Mouse (Mus musculus): ENCODE data around the gene Dqx1. TPM values are rescaled to one million over a fixed set of nuclear protein-coding genes. Genes with fewer than 3 reads are reported as not detected.
A peak's percentile ranks its signal among the peaks of the same experiment; 100 is the strongest.

Dqx1 gene
- polyA plus RNA-seq, 1 experiment from 2014 or later: 4.0 TPM

DNA sequence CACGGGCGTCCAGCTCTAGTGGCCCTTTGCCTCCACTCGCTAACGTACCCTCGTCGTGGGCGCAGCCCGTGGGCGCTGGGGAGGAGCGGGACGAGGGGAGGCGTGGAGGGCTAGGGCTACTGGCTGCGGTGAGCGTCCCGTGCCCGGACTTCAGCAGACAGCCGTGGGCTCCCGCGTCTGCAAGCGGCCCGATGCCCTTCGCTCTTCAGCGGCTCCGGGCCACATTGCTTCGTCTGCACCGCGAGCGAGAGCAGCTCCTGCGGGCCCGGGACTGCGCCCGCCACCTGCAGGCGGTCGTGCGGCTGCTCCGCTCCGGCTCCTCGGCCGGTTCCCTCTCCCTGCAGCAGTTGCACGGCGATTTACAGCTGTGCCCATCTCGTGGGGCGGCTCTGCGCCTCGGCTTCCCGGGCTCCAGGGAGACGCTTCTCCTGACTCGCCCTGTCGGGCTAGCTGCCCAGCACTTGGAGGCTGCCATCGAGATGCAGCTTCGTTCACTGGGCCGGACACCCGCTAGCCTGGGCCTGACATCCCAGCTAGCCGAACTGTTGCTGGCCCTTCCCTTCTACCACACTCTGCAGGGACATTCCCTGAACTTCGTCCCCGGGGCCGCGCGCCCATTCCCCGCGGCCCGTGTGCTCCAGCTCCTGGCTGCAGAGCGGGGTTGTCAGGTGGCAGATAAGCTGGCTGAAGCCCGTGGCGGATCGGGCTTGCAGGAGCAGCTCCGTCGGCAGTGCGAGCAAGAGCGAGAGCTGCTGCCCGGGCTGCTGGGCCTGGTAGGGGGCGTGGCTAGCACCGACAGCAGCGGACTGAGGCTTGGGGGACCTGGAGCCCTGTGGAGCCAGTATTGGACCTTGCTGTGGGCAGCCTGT is 44.3 kb downstream of the Dqx1 start:
- peaks cover 27% of the 10 kb centered on the region for H3K4me1 ChIP-seq
- no peaks in the 10 kb centered on the region for H3K27me3 ChIP-seq
- no peaks in the 10 kb centered on the region for H3K9me3 ChIP-seq (replicated peaks)
- peak overlapping the region; percentile 80 for H3K4me3 ChIP-seq (replicated peaks)
- ATAC-seq (replicated peaks; ENCODE audit: low FRiP score): peak; percentile 89
- H3K4me2 ChIP-seq: peak overlapping the region; percentile 97
- peak overlapping the region; percentile 79 for H3K9ac ChIP-seq
- H3K27ac ChIP-seq: peak overlapping the region; percentile 89
- H3K36me3 ChIP-seq: peaks cover 15% of the 10 kb centered on the region
- under 1% methylated on average over 73 of the region's 74 CpGs for WGBS

DNA sequence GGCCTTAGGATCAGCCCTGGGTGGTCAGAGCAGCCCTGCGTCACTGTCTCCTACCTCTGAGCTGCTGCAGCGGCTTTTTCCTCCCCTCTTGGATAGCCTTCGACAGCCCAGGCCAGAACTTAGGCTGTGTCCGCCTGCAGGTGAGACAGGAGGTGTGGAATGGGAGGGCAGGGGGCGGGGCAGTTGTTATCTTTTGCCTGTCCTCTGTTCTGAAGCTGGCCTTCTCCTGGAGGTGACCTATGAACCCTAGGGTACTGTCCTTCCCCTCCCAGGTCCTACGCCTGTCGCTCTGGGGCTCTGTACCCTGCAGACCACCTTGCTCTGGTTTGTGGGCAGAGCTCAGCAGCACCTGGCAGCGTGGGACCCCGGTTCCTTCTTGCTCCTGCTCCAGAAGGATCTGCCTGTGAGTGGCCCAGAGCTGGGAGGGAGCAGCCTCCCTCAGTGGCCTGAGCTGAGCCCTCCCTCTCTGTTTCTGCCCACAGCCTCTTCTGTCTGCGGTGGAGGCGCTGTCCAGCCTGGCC is 45.5 kb downstream of the Dqx1 start:
- H3K4me2 ChIP-seq: peak overlapping the region; percentile 97
- H3K27me3 ChIP-seq: no peaks in the 10 kb centered on the region
- no peaks in the 10 kb centered on the region for H3K9me3 ChIP-seq (replicated peaks)
- H3K4me1 ChIP-seq: peaks cover 36% of the 10 kb centered on the region
- 57% methylated on average over 11 of the region's 11 CpGs for WGBS
- ATAC-seq (replicated peaks; ENCODE audit: low FRiP score): no peak
- H3K36me3 ChIP-seq: peaks cover 21% of the 10 kb centered on the region
- 0 out of 2 replicates have a peak overlapping the region, but pooled peaks have one; percentile 79 for H3K9ac ChIP-seq
- H3K27ac ChIP-seq: no peak overlapping the region
- 0 out of 2 replicates have a peak overlapping the region, but pooled peaks have one; percentile 80 for H3K4me3 ChIP-seq (replicated peaks)

DNA sequence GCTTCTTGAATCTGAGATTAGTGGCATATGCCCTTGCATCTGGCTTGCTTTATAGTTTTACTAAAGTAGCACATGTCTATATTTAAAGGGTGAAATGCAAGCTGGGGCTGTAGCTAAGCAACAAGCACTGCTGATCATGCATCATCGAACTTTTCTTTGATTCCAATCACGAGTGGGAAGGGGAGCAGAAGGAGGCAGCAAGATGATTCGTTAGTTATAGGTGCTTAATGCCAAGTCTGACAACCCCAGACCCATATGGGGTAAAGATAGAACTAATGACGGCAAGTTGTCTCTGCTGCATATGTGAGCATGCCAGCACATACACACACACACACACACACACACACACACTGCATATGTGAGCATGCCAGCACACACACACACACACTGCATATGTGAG is 46.5 kb downstream of the Dqx1 start:
- no peak overlapping the region for H3K27ac ChIP-seq
- peaks cover 37% of the 10 kb centered on the region for H3K4me1 ChIP-seq
- H3K4me2 ChIP-seq: no peak overlapping the region
- H3K36me3 ChIP-seq: peaks cover 21% of the 10 kb centered on the region
- no peak for ATAC-seq (replicated peaks; ENCODE audit: low FRiP score)
- H3K27me3 ChIP-seq: no peaks in the 10 kb centered on the region
- H3K4me3 ChIP-seq (replicated peaks): no peak overlapping the region
- H3K9ac ChIP-seq: no peak overlapping the region
- WGBS: 76% methylated on average over 4 of the region's 4 CpGs
- no peaks in the 10 kb centered on the region for H3K9me3 ChIP-seq (replicated peaks)

DNA sequence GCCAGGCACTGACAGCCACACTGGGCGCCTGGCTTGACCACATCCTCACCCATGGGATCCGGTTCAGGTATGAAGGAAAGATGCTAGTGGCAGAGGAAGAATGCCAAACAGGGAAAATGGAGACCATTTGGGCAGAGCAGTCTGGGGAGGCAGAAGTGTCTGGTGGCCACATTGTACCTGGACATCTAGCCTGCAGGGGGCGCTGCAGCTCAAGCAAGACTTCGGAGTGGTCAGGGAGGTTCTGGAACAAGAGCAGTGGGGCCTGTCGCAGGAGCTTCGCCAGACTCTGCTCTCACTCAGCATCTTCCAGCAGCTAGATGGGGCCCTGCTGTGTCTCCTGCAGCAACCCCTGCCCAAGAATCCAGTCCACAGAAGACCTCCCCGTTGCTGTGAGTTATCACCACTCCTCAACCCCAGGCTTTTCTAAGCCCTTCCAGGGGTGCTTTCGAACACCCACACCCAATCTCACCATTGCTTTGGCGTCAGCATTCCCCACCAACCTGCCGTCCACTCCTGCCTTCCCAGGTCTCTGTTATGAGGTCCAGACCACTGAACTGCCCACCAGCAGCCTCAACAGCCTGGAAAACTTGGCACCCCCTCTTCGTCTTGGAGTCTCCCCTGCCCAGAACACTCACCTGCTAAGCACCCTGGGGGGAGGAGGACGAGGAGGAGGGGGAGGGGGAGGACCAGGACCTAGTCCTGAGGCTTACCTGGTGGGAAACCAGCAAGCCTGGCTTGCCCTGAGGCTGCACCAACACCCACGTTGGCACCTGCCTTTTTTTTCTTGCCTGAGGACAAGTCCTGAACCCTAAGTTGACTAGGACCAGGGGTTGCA is 50.1 kb downstream of the Dqx1 start:
- WGBS: 37% methylated on average over 13 of the region's 13 CpGs
- Histone ChIP-seq H3K4me3 (replicated peaks) (peak overlapping the region; percentile 76; the same call in 1 of the 2 replicates), H3K9me3 (replicated peaks) (no peaks in the 10 kb centered on the region), H3K36me3 (peaks cover 31% of the 10 kb centered on the region), H3K4me1 (peaks cover 34% of the 10 kb centered on the region), H3K27me3 (no peaks in the 10 kb centered on the region), H3K9ac (peak overlapping the region; percentile 90; the same call in 1 of the 2 replicates), H3K27ac (0 out of 2 replicates have a peak overlapping the region, but pooled peaks have one; percentile 89), H3K4me2 (peak overlapping the region; percentile 88)
- ATAC-seq (replicated peaks; ENCODE audit: low FRiP score): 0 out of 2 replicates have a peak, but pooled peaks have one; percentile 30

DNA sequence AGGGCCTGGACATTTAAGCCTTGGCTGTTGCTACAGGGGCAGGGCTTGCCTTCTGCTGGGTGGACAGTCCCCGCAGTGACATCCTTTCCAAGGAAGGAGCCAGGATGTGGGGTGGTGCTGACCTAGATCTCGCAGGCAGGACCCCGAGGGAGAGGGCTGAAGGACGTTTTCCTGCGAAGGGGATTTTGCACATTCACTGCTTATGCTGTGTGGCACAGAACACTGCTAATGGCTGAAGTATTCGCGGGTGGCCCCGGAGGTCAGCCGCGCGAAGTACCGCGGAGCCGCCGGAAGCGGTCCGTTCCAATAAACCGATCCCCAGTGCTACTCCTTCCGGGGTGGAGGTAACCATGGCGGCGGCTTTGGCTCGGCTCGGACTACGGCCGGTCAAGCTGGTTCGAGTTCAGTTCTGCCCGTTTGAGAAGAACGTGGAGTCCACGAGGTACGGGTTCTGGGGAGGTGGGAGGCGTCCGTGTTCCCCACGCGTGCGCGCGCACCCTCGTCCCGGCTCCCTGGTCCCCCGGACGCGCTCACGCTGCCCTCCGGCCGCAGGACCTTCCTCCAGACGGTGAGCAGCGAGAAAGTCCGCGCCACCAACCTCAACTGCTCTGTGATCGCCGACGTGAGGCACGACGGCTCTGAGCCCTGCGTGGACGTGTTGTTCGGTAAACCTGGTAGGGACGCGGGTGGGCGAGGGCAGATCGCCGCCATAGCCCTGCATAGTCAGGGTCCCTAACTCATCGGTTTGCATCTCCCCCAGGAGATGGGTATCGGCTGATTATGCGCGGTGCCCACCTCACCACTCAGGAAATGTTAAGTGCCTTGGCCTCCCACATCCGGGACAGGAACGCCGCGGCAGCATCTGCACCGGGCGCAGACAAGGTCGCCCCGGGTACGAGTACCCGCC is 51.4 kb downstream of the Dqx1 start, which contains the start of gene Mrpl53:
Gene Mrpl53 (plus strand): TSS at position 279 of the 907 bp plus-strand sequence.
- H3K27me3 ChIP-seq: no peaks in the 10 kb centered on the region
- H3K27ac ChIP-seq: peak within 1 kb of the TSS; percentile 89
- peak within 1 kb of the TSS; percentile 76 for H3K4me3 ChIP-seq (replicated peaks)
- ATAC-seq (replicated peaks; ENCODE audit: low FRiP score): peak; percentile 88
- H3K4me2 ChIP-seq: peak within 1 kb of the TSS; percentile 88
- H3K4me1 ChIP-seq: peaks cover 26% of the 10 kb centered on the region
- H3K9me3 ChIP-seq (replicated peaks): no peaks in the 10 kb centered on the region
- peak within 1 kb of the TSS; percentile 90 for H3K9ac ChIP-seq
- peaks cover 31% of the 10 kb centered on the region for H3K36me3 ChIP-seq
- under 1% methylated on average over 76 of the region's 76 CpGs for WGBS

DNA sequence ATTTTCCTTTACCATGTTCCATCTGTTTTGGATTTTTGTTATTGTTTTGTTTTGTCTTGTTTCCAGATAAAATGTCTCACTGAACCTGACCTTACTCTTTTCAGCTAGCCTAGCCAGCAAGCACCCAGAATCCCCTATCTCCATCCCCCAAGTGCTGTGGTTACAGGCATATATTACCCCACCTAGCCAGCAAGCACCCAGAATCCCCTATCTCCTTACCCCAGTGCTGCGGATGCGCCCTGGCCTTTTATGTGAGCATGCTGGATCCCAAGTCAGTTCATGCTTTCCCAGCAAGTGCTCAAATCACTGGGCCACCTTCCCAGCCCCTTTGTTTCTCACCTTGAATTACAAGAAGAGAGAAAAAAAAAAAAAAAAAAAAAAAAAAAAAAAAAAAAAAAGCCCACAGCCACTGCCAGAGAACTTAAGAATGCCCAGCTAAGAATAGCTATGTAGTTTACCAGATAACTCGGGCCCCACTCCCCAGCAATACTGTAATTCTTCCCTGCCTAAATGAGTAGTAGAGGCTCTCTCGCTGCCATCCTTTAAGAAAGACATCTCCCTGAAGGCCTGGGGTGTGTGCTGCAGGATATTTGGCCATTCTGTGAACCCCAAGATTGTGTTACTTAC is 54.0 kb downstream of the Dqx1 start:
- Histone ChIP-seq H3K9me3 (replicated peaks) (no peaks in the 10 kb centered on the region), H3K4me1 (peaks cover 45% of the 10 kb centered on the region), H3K27me3 (no peaks in the 10 kb centered on the region), H3K27ac (no peak overlapping the region), H3K36me3 (peaks cover 20% of the 10 kb centered on the region), H3K9ac (no peak overlapping the region), H3K4me2 (no peak overlapping the region), H3K4me3 (replicated peaks) (no peak overlapping the region)
- 94% methylated on average over 4 of the region's 4 CpGs for WGBS
- no peak for ATAC-seq (replicated peaks; ENCODE audit: low FRiP score)

DNA sequence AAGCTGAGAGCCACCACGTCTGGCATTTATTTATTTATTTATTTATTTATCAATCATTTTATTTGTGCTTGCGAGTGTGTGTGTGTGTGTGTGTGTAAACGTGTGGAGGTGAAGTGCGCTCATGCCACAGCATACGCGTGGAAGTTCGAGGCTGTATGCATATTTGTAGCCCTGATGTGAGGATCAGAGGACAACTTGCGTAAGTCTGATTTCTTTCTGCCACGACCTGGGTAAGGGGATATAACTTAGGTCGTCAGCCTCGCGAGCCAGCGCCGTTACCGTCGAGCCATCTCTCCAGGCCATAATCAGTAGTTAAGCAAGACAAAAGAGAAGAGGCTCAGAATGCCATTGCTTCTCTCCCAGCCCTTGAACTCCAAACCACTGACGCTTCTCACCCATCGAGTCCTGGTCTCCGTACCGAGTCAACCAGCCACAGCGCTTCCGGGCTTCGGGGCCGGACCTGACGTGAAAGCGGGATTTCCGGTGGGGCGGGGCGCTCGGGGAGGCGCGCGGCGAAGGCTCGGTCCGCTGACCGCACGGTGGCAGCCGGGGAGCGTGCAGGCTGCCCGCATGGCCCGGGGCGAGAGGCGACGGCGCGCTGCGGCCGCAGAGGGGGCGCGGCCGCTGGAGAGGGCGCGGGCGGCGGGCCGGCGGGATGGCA is 57.5 kb downstream of the Dqx1 start, which contains the start of gene Mogs:
Gene Mogs (plus strand): TSS at position 486 of the 661 bp plus-strand sequence.
- Histone ChIP-seq H3K4me3 (replicated peaks) (peak within 1 kb of the TSS; percentile 92), H3K27ac (peak within 1 kb of the TSS; percentile 90), H3K36me3 (peaks cover 42% of the 10 kb centered on the region), H3K27me3 (no peaks in the 10 kb centered on the region), H3K9me3 (replicated peaks) (no peaks in the 10 kb centered on the region), H3K4me2 (peak within 1 kb of the TSS; percentile 93), H3K9ac (peak within 1 kb of the TSS; percentile 88), H3K4me1 (peaks cover 58% of the 10 kb centered on the region)
- ATAC-seq (replicated peaks; ENCODE audit: low FRiP score): peak; percentile 89
- WGBS: 1% methylated on average over 58 of the region's 58 CpGs

DNA sequence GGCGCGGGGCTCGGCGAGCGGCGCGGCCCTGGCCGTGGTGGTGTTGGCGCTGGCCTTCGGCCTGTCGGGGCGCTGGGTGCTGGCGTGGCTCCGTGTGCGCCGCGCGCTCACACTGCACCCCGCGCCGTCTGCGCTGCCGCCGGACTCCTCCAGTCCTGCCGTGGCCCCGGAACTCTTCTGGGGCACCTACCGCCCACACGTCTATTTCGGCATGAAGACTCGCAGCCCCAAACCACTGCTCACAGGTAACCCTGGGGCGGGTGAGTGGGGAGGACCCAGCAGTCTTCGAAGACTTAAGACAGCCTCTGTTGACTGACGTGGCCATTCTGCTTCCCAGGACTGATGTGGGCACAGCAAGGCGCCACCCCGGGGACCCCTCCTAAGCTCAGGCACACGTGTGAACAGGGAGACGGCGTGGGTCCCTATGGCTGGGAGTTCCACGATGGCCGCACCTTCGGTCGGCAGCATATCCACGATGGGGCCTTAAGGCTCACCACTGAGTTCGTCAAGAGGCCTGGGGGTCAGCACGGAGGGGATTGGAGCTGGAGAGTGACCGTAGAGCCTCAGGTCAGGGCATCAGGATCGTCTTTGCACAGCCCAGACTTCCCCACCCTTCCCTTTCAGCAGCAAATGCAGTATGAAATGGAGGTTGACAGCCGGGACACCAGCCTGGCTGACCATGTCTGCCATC is 58.2 kb downstream of the Dqx1 start:
- H3K27me3 ChIP-seq: no peaks in the 10 kb centered on the region
- peak overlapping the region; percentile 93 for H3K4me2 ChIP-seq
- H3K27ac ChIP-seq: peak overlapping the region; percentile 90
- ATAC-seq (replicated peaks; ENCODE audit: low FRiP score): peak; percentile 63
- no peaks in the 10 kb centered on the region for H3K9me3 ChIP-seq (replicated peaks)
- 1% methylated on average over 33 of the region's 48 CpGs for WGBS
- H3K36me3 ChIP-seq: peaks cover 37% of the 10 kb centered on the region
- peak overlapping the region; percentile 92 for H3K4me3 ChIP-seq (replicated peaks)
- peaks cover 59% of the 10 kb centered on the region for H3K4me1 ChIP-seq
- peak overlapping the region; percentile 88 for H3K9ac ChIP-seq

DNA sequence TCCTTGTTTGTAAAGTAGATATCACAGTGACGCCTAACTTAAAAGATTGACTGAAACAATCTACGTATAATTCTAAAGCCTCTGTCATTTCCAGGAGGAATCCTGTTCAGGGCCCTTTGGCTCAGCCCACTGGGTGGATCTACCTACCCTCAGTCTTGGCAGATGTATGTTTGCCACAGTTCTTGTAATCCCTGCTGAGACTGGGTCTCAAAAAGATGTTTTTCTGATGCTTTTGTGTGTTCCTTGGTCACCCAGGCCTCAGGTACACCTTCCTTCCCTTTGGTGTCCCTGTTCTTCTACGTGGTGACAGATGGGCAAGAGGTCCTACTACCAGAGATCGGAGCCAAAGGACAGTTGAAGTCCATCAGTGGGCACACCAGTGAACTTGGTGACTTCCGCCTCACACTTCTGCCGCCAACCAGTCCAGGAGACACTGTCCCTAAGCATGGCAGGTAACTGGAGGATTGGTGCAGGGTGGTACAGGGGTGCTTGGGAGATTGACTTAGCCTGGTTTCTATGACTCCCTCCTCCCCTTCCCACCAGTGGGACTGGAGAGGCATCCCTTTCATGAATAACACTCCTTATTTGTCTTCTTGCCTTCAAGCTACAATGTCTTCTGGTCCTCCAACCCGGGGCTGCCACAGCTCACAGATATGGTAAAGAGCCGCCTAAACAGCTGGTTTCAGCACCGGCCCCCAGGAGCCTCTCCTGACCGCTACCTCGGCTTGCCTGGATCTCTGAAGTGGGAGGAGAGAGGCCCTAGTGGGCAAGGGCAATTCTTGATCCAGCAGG is 58.9 kb downstream of the Dqx1 start:
- Histone ChIP-seq H3K36me3 (peaks cover 32% of the 10 kb centered on the region), H3K27me3 (no peaks in the 10 kb centered on the region), H3K9ac (peak overlapping the region; percentile 88), H3K9me3 (replicated peaks) (no peaks in the 10 kb centered on the region), H3K4me1 (peaks cover 59% of the 10 kb centered on the region), H3K4me3 (replicated peaks) (peak overlapping the region; percentile 92), H3K4me2 (peak overlapping the region; percentile 93), H3K27ac (peak overlapping the region; percentile 90; the same call in 1 of the 2 replicates)
- WGBS: 71% methylated on average over 11 of the region's 11 CpGs
- no peak for ATAC-seq (replicated peaks; ENCODE audit: low FRiP score)

Measured in kidney, embryonic 15.5 days (tissue).